Mouse (Mus musculus): ENCODE data around the gene Acot7.

Acot7 gene

GRCm38 (mm10) chr4:152263089-152263488 is 85.2 kb downstream of the Acot7 start:
- CTCF ChIA-PET, result interaction anchor here (0.5 to 6.4 kb wide), 15 partner anchors 12 to 172 kb away, joined by 3 to 50 read pairs (median 5); partner anchors contain the start of gene Gpr153 (in 1 of the 4)
- POLR2A ChIA-PET, result interaction anchor here in 3 of 4 experiments (0.6 to 2.6 kb wide), 20 partner anchors 9 to 1237 kb away, joined by 3 to 11 read pairs (median 3); partner anchors contain the start of genes Acot7 (in 1 of the 3), Gpr153 (in 1 of the 3), Icmt (in 1 of the 3) and Kcnab2 (in 1 of the 3)

DNA sequence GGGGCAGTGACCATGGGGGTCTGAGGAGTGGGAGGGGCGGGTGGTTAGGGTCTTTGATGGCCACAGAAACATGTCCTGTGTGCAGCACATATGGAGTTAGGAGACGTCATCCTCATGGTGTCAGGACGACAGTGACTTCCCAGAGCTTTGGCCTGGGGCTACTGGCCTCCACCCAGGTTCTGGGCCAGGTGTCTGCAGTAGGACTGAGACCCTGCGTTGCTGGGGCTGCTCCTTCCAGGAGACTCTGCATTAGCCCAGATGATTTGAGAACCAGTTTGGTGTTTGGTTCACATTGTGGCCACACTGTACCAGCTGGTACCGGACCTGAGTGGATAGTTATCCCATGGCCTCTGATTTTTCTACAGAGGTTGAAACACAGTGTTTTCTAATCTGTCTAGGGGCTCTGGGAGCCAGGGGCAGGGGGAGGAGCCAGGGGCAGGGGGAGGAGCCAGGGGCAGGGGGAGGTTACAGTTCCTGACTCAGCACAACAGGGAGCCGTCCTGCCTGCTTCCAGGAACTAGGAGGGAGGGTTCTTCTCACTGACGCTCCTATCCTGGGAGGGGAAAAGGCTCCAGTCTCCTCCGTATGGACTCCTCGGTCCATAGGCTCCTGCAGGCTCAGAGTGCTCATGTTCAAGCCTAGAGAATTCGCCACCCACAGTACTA is 85.7 kb downstream of the Acot7 start:
- ChIA-PET CTCF (interaction anchor here in 2 of 4 experiments (0.8 to 6.4 kb wide), 12 partner anchors 9 to 171 kb away, joined by 3 to 50 read pairs (median 4); partner anchors contain the start of gene Gpr153 (in 1 of the 2)), POLR2A (interaction anchor here in 3 of 4 experiments (0.6 to 2.6 kb wide), 17 partner anchors 9 to 1237 kb away, joined by 3 to 11 read pairs (median 3); partner anchors contain the start of genes Acot7 (in 1 of the 3), Icmt (in 1 of the 3) and Kcnab2 (in 1 of the 3))

DNA sequence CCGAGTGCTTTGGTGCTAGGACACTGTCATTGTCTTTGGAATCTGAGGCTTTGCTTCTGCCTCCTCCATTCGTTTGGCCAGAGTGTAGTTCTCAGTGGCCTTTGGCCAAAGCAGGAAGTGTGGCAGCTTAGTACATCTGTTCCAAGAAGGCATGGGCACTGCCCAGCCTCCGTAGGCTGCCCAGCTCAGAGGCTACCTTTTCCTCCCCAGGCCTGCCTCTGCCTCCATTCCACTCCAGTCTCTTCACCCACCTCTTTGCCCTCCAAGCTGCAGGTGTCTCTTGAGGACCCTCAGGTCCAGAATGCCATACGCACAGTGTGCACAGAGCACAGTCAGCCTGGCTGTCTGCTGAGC is 86.2 kb downstream of the Acot7 start:
- ChIA-PET CTCF (interaction anchor here in 2 of 4 experiments (0.8 to 6.4 kb wide), 5 partner anchors 8 to 94 kb away, joined by 3 to 50 read pairs (median 3); partner anchors contain the start of gene Gpr153 (in 1 of the 2)), POLR2A (interaction anchor here in 2 of 4 experiments (0.5 to 2.6 kb wide), 6 partner anchors 9 to 1157 kb away, joined by 3 to 11 read pairs (median 3); partner anchors contain the start of gene Kcnab2 (in 1 of the 2))

- POLR2A ChIA-PET, result interaction anchor here in 1 of 4 experiments (0.5 to 1.4 kb wide), 5 partner anchors 8 to 1158 kb away, joined by 3 to 4 read pairs (median 3); partner anchors contain the start of gene Acot7
- CTCF ChIA-PET, result interaction anchor here (0.5 to 6.4 kb wide), 19 partner anchors 9 to 262 kb away, joined by 3 to 50 read pairs (median 4); partner anchors contain the start of gene Gpr153 (in 2 of the 4)
Measured at GRCm38 (mm10) chr4:152264867-152265568, 87.1 kb downstream of the Acot7 start.

- ChIA-PET CTCF (interaction anchor here (0.5 to 6.4 kb wide), 20 partner anchors 8 to 262 kb away, joined by 3 to 50 read pairs (median 3); partner anchors contain the start of gene Gpr153 (in 2 of the 4)), POLR2A (interaction anchor here in 2 of 4 experiments (1.1 to 1.4 kb wide), 3 partner anchors 18 to 88 kb away, joined by 3 to 4 read pairs (median 3); partner anchors contain the start of gene Acot7 (in 1 of the 2))
Measured at GRCm38 (mm10) chr4:152265791-152266190, 87.9 kb downstream of the Acot7 start.

GRCm38 (mm10) chr4:152266236-152266895 is 88.4 kb downstream of the Acot7 start:
- ChIA-PET POLR2A (interaction anchor here in 2 of 4 experiments (1.2 to 1.4 kb wide), 2 partner anchors 52 to 89 kb away, joined by 3 to 4 read pairs; partner anchors contain the start of gene Acot7 (in 1 of the 2)), CTCF (interaction anchor here (0.5 to 6.4 kb wide), 10 partner anchors 8 to 168 kb away, joined by 3 to 50 read pairs (median 5); partner anchors contain the start of gene Gpr153 (in 1 of the 4))

DNA sequence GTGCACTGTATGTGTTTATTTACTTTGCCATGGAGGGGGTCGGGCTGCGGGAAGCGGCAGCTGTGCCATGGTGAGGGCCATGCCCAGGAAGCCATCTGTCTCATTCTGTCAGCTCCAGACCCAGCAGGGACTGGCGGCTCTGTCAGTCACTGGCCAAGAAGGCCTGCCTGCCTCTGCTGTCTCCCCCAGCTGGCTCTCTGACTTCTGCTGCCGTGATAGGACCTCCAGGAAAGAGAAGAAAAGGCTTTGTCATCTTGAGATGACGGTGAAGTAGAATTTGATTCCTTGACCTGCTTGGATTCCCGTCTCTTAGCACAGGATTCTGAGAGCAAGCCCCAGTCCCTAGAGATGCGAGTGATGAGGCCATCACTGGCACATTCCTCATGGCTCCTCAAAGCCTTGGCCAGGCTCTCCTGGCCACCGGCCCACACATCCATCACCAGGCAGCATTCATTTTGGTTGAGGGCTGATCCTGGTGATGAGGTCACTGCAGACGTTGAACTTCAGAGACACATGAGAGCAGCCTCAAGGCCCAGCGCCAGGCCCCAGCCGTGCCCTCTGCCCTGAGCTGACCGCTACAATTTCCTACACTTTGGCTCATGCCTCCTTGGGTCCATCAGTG is 89.9 kb downstream of the Acot7 start:
- POLR2A ChIA-PET, result interaction anchor here in 1 of 4 experiments (0.6 kb wide), 1 partner anchor 40 kb away, joined by 3 read pairs; no protein-coding TSS in a partner anchor
- CTCF ChIA-PET, result interaction anchor here in 2 of 4 experiments (0.8 to 1.5 kb wide), 5 partner anchors 9 to 118 kb away, joined by 3 to 4 read pairs (median 3); partner anchors contain the start of gene Rnf207 (in 1 of the 2)

- ChIA-PET POLR2A (no interaction called here), CTCF (interaction anchor here in 2 of 4 experiments (0.7 to 1.3 kb wide), 3 partner anchors 12 to 131 kb away, joined by 3 read pairs; no protein-coding TSS in a partner anchor)
Measured at GRCm38 (mm10) chr4:152269967-152270366, 92.0 kb downstream of the Acot7 start.

- ChIA-PET POLR2A (interaction anchor here in 1 of 4 experiments (2.4 kb wide), 1 partner anchor 9 kb away, joined by 9 read pairs; no protein-coding TSS in a partner anchor), CTCF (interaction anchor here in 2 of 4 experiments (0.5 to 1.3 kb wide), 2 partner anchors 44 to 58 kb away, joined by 3 to 4 read pairs; no protein-coding TSS in a partner anchor)
Measured at GRCm38 (mm10) chr4:152270599-152270998, 92.7 kb downstream of the Acot7 start.

DNA sequence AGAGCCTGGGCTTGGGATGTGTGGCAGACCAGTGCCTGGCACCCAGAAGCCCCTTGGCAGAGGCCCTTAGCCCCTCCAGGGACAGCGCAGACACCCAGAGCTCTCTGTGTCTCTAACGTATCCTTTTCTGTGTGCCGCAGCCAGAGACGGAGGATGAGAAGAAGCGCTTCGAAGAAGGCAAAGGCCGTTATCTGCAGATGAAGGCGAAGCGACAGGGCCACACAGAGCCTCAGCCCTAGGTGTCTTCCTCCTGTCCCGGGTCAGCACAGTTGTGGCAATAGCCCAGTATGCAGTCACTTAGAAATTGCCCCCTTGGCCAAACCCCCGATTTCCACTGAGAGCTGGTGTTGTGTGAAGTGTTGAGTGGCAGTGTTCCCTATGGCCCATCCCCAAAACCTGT is 93.4 kb downstream of the Acot7 start:
- ChIA-PET CTCF (interaction anchor here in 1 of 4 experiments (1.4 kb wide), 1 partner anchor 62 kb away, joined by 3 read pairs; no protein-coding TSS in a partner anchor), POLR2A (interaction anchor here in 2 of 4 experiments (1.4 to 2.4 kb wide), 2 partner anchors 9 to 10 kb away, joined by 4 to 9 read pairs; no protein-coding TSS in a partner anchor)

GRCm38 (mm10) chr4:152272006-152272405 is 94.1 kb downstream of the Acot7 start:
- CTCF ChIA-PET, result interaction anchor here in 3 of 4 experiments (0.6 to 5.3 kb wide), 8 partner anchors 8 to 1401 kb away, joined by 3 to 50 read pairs (median 5); no protein-coding TSS in a partner anchor
- POLR2A ChIA-PET, result interaction anchor here (0.5 to 2.4 kb wide), 8 partner anchors 9 to 741 kb away, joined by 3 to 9 read pairs (median 4); no protein-coding TSS in a partner anchor

DNA sequence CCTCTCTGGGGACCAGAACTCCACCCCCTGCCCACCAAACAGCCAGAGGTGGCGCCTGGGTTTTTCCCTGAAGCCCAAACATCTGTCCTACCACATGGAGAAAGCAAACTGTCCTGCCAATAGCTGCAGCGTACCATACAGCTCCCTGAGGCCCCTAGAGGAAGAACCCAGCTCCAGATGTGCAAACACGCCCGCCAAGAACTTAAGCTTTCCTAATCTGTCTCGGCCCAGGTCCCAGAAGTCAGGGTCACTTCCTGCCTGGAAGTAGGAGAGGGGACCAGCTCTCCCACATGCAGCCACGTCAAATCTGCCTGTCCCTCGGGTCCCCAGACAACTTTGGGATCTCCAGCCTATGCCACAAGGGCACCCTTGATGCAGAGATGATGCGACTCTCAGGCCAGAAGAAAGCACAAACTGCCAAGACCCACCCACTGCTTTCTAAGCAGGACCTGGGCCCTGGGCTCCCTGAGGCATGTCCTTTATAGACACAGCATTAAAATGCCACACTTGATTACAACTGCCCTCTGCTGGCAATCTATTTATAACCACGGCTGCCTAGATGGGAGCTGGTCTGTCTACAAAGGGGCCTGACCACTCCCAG is 94.6 kb downstream of the Acot7 start:
- POLR2A ChIA-PET, result interaction anchor here (0.5 to 2.4 kb wide), 11 partner anchors 8 to 1377 kb away, joined by 3 to 9 read pairs (median 4); no protein-coding TSS in a partner anchor
- CTCF ChIA-PET, result interaction anchor here (0.5 to 5.3 kb wide), 16 partner anchors 8 to 1402 kb away, joined by 3 to 50 read pairs (median 4); no protein-coding TSS in a partner anchor

GRCm38 (mm10) chr4:152273191-152273590 is 95.3 kb downstream of the Acot7 start:
- POLR2A ChIA-PET, result interaction anchor here in 3 of 4 experiments (0.6 to 2.4 kb wide), 7 partner anchors 9 to 1378 kb away, joined by 3 to 9 read pairs (median 4); no protein-coding TSS in a partner anchor
- CTCF ChIA-PET, result interaction anchor here in 3 of 4 experiments (0.5 to 5.3 kb wide), 14 partner anchors 9 to 421 kb away, joined by 3 to 50 read pairs (median 4); no protein-coding TSS in a partner anchor

DNA sequence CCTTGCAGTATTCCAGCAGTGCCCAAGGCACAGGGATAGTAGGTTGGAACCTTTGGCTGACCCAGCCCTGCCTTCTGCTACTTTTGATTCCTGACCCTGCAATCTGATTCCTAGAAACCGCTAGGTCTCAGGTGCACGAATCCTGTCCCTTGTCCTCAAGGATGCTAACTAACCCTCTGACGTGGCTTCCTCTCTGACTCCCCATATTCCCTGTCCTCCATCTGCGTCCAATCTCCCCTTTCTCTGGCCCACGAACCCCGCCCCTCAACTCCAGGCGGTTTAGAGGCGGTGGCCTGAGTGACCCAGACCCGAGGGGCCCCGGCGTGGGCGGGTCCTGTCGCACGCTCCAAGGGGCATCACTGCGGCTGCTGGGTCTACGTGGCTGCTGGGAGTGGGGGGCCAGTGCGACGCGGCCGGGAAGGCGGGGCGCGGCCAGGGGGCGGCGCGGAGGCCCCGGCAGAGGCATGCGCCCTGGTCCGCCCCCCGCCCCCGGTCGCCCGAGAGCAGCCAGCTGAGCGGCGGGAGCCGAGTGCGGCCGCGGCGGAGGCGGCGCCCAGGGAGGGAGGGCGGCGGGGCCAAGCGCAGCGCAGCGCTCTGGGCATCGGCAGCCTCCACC is 95.8 kb downstream of the Acot7 start, which contains the start of gene Gpr153:
Gene Gpr153, plus strand, starts transcription at position 612 of the 616 bp plus-strand sequence.
- ChIA-PET CTCF (interaction anchor here in 3 of 4 experiments (0.8 to 5.3 kb wide), 11 partner anchors 8 to 104 kb away, joined by 3 to 50 read pairs (median 3); partner anchors contain the start of gene Rpl22 (in 1 of the 3)), POLR2A (interaction anchor here in 3 of 4 experiments (0.6 to 1.4 kb wide), 7 partner anchors 9 to 135 kb away, joined by 3 to 5 read pairs (median 3); no protein-coding TSS in a partner anchor)

- POLR2A ChIA-PET, result interaction anchor here in 3 of 4 experiments (0.6 to 1.2 kb wide), 9 partner anchors 9 to 136 kb away, joined by 3 to 4 read pairs (median 3); partner anchors contain the start of gene Rpl22 (in 1 of the 3)
- CTCF ChIA-PET, result interaction anchor here (0.7 to 5.3 kb wide), 18 partner anchors 9 to 831 kb away, joined by 3 to 50 read pairs (median 4); partner anchors contain the start of genes Hes3 (in 1 of the 4), Rnf207 (in 1 of the 4) and Rpl22 (in 1 of the 4)
Measured at GRCm38 (mm10) chr4:152274681-152275131, 96.8 kb downstream of the Acot7 start.

Measured in embryonic stem cell, embryonic (primary cell).